Mouse (Mus musculus) lung, embryonic 14.5 days (tissue): ENCODE data around the gene Slc31a1. TPM values are rescaled to one million over a fixed set of nuclear protein-coding genes. Genes with fewer than 3 reads are reported as not detected.

Experiments used
- ATAC-seq: fragments of 200-750 bp; cut with Nextera tagmentation; 2 replicates; pipeline ENCODE4 v1.8.0; 2017; ENCODE audit warnings: mild to moderate bottlenecking, moderate TSS enrichment, moderate library complexity; ENCODE audit not compliant: insufficient read depth
- DNase-seq: peaks from one replicate; pipeline ENCODE4 v3.0.0-alpha.2; 2015
- H3K27ac ChIP-seq: fragments of 300-500 bp; sonication (generic); 2 replicates; pipeline ENCODE4 v1.5.1; 2014; ENCODE audit warnings: low read depth, mild to moderate bottlenecking, moderate library complexity
- H3K27me3 ChIP-seq: fragments of 300-500 bp; sonication (generic); 2 replicates; pipeline ENCODE4 v1.6.1; 2014; ENCODE audit warnings: low read length, control low read depth; ENCODE audit not compliant: insufficient read depth
- H3K36me3 ChIP-seq: fragments of 300-500 bp; sonication (generic); 2 replicates; pipeline ENCODE4 v1.6.1; 2014; ENCODE audit warnings: control low read depth; ENCODE audit not compliant: insufficient read depth
- H3K4me1 ChIP-seq: fragments of 300-500 bp; sonication (generic); 2 replicates; pipeline ENCODE4 v1.6.1; 2014; ENCODE audit warnings: antibody characterized with exemption, control low read depth; ENCODE audit not compliant: insufficient read depth
- H3K4me2 ChIP-seq: fragments of 300-500 bp; sonication (generic); 2 replicates; pipeline ENCODE4 v1.6.1; 2014; ENCODE audit warnings: mild to moderate bottlenecking
- H3K4me3 ChIP-seq: fragments of 300-500 bp; sonication (generic); 2 replicates; pipeline ENCODE4 v1.5.1; 2014; ENCODE audit warnings: low read depth, low read length
- H3K9ac ChIP-seq: fragments of 300-500 bp; sonication (generic); 2 replicates; pipeline ENCODE4 v1.6.1; 2014
- H3K9me3 ChIP-seq: fragments of 300-500 bp; sonication (generic); 2 replicates; pipeline ENCODE4 v1.6.1; 2016; ENCODE audit warnings: low read depth, low read length, control low read depth
- CTCF ChIP-seq: IDR thresholded peaks from 2 replicates; pipeline ENCODE4 v1.5.1; 2016; ENCODE audit warnings: antibody characterized with exemption, low read depth
- WGBS: fragments of 180-500 bp; shearing (Covaris S2); extraction: QIAGEN DNeasy Blood & Tissue Kit; methylation state at CpG from one replicate; pipeline ENCODE4 v1.1.7; 2014; 5-methylcytosine and 5-hydroxymethylcytosine counted together
- polyA plus RNA-seq: library from polyadenylated mRNA; unstranded; fragments of >200 nt; fragmentation: Nextera tagmentation; extraction: Ambion mirVana; gene quantifications from 2 replicates; pipeline ENCODE4 v1.2.1, GENCODE M21; 2014

The Slc31a1 gene
- polyA plus RNA-seq, 1 experiment from 2014 or later, result 44.4 TPM

DNA sequence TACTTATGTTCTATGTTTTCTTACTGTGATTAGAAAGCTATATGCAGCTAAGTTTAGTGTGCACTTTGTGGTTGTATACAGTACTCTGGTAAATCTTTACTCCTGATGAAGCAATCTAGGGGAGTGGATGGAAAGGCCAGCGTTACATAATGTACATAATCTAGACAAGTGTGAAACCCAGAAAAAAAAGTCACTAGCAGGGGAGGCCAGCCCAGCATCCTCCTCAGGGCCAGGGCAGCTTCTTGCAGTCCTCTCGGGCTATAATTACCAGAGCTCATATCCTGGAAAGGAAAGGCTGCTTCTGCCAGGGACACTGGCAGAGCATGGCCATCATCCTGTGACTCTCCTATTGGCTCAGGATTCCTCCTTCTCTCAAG is 12.2 kb upstream of the Slc31a1 start:
- H3K36me3 ChIP-seq, result peaks cover 41% of the 10 kb centered on the region
- ATAC-seq (peak; percentile 53; the same call in 1 of the 2 replicates), DNase-seq (peak; percentile 50)
- 28% methylated on average over 2 of the region's 2 CpGs for WGBS
- H3K4me2 ChIP-seq, result peak overlapping the region; percentile 27; the same call in 1 of the 2 replicates
- H3K27me3 ChIP-seq, result no peaks in the 10 kb centered on the region
- peaks cover 4% of the 10 kb centered on the region; the same call in 1 of the 2 replicates for H3K4me1 ChIP-seq
- no peak for TF ChIP-seq CTCF
- no peaks in the 10 kb centered on the region for H3K9me3 ChIP-seq
- H3K4me3 ChIP-seq, result no peak overlapping the region
- H3K9ac ChIP-seq, result peak overlapping the region; percentile 21; the same call in 1 of the 2 replicates
- H3K27ac ChIP-seq, result peak overlapping the region; percentile 72

DNA sequence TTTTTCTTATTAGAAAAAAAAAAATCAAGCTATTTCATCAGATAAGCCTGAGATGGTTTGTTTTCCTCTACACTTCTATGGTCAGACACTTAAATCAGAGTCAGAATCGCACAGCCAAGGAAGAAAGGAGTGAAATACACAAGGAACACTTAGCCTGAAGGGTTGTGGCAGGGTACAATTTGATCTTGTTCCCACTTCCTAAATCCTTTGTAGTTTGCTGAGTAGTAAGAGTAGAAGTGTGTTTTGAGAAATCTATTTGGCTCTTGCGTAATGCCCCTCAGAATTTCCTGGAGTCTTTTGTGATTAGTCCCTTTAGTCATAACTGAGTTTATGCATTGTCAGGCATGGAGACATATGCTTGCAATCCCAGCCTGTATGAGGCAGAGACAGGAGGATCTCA is 11.2 kb upstream of the Slc31a1 start:
- no peak overlapping the region for H3K4me2 ChIP-seq
- no peak for TF ChIP-seq CTCF

DNA sequence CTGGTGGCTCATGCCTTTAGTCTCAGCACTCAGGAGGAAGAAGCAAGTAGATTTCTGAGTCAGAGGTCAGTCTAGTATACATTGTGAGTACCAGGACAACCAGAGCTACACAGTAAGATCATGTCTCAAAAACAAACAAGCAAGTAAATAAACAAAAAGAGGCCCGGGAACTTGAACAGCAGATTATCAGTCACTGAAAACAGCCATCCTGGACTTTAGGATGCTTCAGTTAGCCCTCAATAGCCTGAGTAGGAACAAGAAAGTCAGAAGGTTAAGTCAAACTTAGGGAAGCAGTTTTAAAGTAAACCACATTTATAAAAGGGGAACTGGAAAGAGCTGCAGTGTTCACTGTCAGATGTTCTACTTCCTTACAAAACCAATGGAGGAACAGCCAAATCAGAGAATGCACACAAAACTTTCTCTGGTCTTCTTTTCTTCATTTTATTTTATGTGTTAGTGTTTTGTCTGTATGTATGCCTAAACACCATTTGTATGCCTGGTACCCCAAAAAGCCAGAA is 2.8 kb upstream of the Slc31a1 start:
- Histone ChIP-seq H3K9me3 (no peaks in the 10 kb centered on the region), H3K27ac (no peak overlapping the region), H3K9ac (no peak overlapping the region), H3K4me2 (no peak overlapping the region), H3K4me3 (no peak overlapping the region), H3K4me1 (0 out of 2 replicates have a peak, but pooled peaks cover 7% of the 10 kb centered on the region), H3K36me3 (no peaks in the 10 kb centered on the region), H3K27me3 (no peaks in the 10 kb centered on the region)
- DNase-seq (no peak), ATAC-seq (no peak)
- WGBS, result 64% methylated on average over 1 of the region's 1 CpGs
- no peak for TF ChIP-seq CTCF

More for the DNA sequence above, 11.2 kb upstream of the Slc31a1 start:
- no peak overlapping the region for H3K27ac ChIP-seq
- WGBS, result 91% methylated on average over 2 of the region's 2 CpGs
- H3K4me3 ChIP-seq, result no peak overlapping the region
- H3K27me3 ChIP-seq, result no peaks in the 10 kb centered on the region
- no peaks in the 10 kb centered on the region for H3K9me3 ChIP-seq
- H3K9ac ChIP-seq, result no peak overlapping the region
- peak; percentile 24 for DNase-seq
- peaks cover 4% of the 10 kb centered on the region; the same call in 1 of the 2 replicates for H3K4me1 ChIP-seq
- no peak for ATAC-seq
- H3K36me3 ChIP-seq, result peaks cover 34% of the 10 kb centered on the region

DNA sequence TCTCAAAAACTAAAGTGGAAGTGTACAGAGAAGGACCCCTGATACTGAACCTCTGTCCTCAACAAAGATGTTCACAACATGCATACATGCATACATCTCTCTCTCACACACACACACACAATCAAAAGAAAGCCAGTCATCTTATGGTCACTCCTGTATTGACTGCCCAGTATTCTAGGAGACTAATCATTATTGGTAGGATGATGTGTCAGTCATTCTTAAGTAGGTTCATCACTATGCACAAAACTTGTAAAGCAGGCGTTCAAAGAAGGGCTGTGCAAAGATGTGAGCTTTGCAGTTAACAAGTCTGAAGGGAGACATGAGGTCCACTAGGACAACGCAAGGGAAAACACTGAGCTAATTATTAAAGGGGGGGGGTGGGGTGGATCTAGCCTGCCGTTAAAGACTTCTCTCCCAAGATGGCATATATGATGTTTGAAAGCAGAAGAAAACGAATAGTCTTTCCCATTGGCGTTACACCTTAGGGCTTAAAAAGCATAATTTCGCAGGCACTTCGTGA is 1.2 kb upstream of the Slc31a1 start:
- Histone ChIP-seq H3K27ac (no peak overlapping the region), H3K4me1 (0 out of 2 replicates have a peak, but pooled peaks cover 7% of the 10 kb centered on the region), H3K4me2 (peak overlapping the region; percentile 71), H3K9me3 (no peaks in the 10 kb centered on the region), H3K36me3 (no peaks in the 10 kb centered on the region), H3K9ac (peak overlapping the region; percentile 71), H3K4me3 (peak overlapping the region; percentile 77), H3K27me3 (no peaks in the 10 kb centered on the region)
- 41% methylated on average over 7 of the region's 7 CpGs for whole genome bisulfite sequencing
- ATAC-seq, result no peak
- DNase-seq, result no peak
- TF ChIP-seq CTCF, result no peak

DNA sequence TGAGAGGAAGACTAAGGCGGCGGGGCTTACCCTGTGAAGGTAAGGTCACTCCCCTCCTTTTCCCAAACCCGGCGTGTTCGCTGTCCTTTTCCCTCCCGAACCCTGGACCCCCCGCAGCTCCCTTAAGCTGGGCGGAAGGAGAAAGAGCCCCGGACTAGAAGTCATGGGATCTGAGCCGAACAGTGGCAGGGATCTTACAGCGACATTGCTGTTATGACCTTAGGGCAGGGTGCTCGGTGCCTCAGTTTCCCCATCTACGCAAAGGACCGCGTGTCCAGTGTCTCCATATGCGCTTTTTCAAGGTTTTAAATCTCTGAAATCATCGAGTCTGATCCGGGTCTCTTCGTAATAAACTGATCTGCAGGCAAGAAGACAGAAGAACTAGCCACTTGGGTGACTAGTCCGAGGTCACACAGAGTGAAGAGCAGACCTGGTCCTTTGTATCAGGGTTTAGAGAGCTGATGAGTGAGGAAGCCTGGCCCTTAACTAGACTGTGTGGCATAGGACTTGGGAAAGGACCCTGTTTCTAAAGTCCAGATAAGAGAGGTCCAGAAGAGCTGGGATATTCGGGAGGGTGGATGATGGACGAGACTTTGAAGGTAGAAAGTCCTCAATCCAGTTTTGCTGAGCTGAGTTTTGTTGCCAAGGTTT is 403 bp downstream of the Slc31a1 start:
- DNase-seq (no peak), ATAC-seq (peak; percentile 8)
- Histone ChIP-seq H3K9me3 (no peaks in the 10 kb centered on the region), H3K27ac (peak overlapping the region; percentile 58; the same call in 1 of the 2 replicates), H3K4me3 (peak overlapping the region; percentile 77), H3K4me1 (0 out of 2 replicates have a peak, but pooled peaks cover 7% of the 10 kb centered on the region), H3K9ac (peak overlapping the region; percentile 63), H3K27me3 (no peaks in the 10 kb centered on the region), H3K36me3 (no peaks in the 10 kb centered on the region), H3K4me2 (peak overlapping the region; percentile 70)
- WGBS, result under 1% methylated on average over 22 of the region's 22 CpGs
- TF ChIP-seq CTCF, result no peak

DNA sequence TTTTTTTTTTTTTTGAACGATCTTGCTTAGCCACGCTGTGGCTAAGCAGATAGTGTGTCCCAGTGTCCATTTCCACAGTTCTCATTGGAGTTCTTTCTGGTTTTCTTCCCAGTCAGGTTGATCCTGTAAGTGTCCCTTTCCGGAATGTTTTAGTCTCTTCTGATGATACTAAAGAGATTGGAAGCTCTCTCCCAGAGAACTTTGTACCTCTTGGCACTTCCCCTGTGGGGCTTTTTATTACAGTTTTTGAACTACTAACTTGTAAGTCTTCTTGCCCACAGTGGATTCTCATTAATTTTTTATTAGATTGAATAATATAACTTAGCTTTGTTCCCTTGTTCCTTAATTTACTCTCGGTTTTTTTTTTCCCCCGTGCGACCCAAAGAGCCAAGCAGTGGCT is 1.0 kb downstream of the Slc31a1 start:
- Histone ChIP-seq H3K9me3 (no peaks in the 10 kb centered on the region), H3K4me1 (0 out of 2 replicates have a peak, but pooled peaks cover 7% of the 10 kb centered on the region), H3K9ac (peak overlapping the region; percentile 63), H3K4me2 (peak overlapping the region; percentile 70), H3K36me3 (no peaks in the 10 kb centered on the region), H3K27ac (no peak overlapping the region), H3K4me3 (peak overlapping the region; percentile 77), H3K27me3 (no peaks in the 10 kb centered on the region)
- no peak for TF ChIP-seq CTCF
- DNase-seq (peak; percentile 8), ATAC-seq (no peak)
- WGBS, result 30% methylated on average over 6 of the region's 6 CpGs

DNA sequence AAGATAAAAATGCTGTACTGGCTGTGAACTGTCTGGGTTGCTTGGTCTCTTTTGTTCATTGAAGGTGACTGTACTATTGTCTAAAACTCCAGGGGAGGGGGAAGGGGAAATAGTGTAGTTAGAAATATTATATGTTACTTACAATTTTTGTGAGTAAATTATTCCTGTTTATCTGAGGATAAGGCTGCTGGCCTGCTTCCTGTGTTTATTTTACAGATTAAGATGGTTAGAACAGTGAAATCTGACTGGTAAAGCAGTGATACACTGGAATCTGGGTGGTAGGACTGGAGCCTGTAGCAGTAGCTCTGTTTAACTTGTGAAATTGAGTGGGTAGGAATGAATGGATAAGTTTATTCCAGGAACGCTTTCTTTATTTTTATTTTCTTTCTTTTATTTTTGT is 1.5 kb downstream of the Slc31a1 start:
- H3K27me3 ChIP-seq, result no peaks in the 10 kb centered on the region
- H3K9me3 ChIP-seq, result no peaks in the 10 kb centered on the region
- peak; percentile 29 for DNase-seq
- no peak overlapping the region for H3K27ac ChIP-seq
- peak overlapping the region; percentile 70 for H3K4me2 ChIP-seq
- 71% methylated on average over 1 of the region's 1 CpGs for WGBS
- H3K36me3 ChIP-seq, result no peaks in the 10 kb centered on the region
- peak overlapping the region; percentile 63 for H3K9ac ChIP-seq
- ATAC-seq, result no peak
- H3K4me1 ChIP-seq, result 0 out of 2 replicates have a peak, but pooled peaks cover 7% of the 10 kb centered on the region
- peak overlapping the region; percentile 77 for H3K4me3 ChIP-seq
- TF ChIP-seq CTCF, result no peak
